In the genomic region with DNA sequence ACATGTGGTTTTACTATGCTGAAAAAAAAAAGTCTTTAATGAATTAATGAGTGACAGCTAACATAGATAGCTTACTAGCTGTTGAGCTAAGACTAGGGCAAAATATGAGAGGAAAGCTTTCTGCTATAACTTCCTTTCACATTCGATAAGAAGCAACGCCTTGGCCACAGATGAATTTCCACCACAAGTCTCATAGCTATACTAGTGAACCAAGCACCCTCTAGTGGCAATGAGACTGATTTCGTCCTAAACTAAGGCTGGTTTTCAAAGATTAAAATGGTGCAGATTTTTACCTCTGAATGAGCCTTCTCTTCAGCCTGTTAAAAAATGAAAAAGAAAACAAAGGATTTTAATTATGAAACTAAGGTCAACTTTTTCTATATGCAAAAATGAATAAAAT, we compare ENCODE assay signal across 11 mouse cellular contexts.
DNase-seq lines count a peak whose midpoint lies in the region; ATAC-seq and TF ChIP-seq lines count a peak whose summit lies in the region.
"Had no signal": no experiment of that assay in that cellular context is flagged by ENCODE, and none has a peak within 500 bp of the region (broad histone marks: within the 10 kb centered on the region; RNA-seq: fewer than 3 reads in every experiment).

No protein-coding gene starts in this region.

- no peaks in the 10 kb centered on the region for H3K27me3 ChIP-seq in limb, embryonic 14.5 days (ENCODE audit: control insufficient read depth, insufficient read depth, low read length)
- H3K27me3 ChIP-seq in limb, embryonic 10.5 days (ENCODE audit: low read depth, poor library complexity, severe bottlenecking): no peaks in the 10 kb centered on the region
- no peaks in the 10 kb centered on the region for H3K27me3 ChIP-seq in midbrain, postnatal 0 days (ENCODE audit: insufficient read depth, low read length)
- H3K27me3 ChIP-seq: embryonic facial prominence, embryonic 13.5 days; neural tube, embryonic 12.5 days had no signal

- TF ChIP-seq POLR2A in limb, embryonic 14.5 days (IDR thresholded peaks at IDR 0.05; ENCODE audit: borderline replicate concordance, extremely low read depth, insufficient read depth, insufficient read length): no peak

- H3K9me3 ChIP-seq in limb, embryonic 14.5 days (ENCODE audit: control insufficient read depth, low read length): 0 out of 2 replicates have a peak, but pooled peaks cover 3% of the 10 kb centered on the region
- no peaks in the 10 kb centered on the region for H3K9me3 ChIP-seq in limb, embryonic 10.5 days (replicated peaks)
- no peaks in the 10 kb centered on the region for H3K9me3 ChIP-seq in midbrain, postnatal 0 days (ENCODE audit: low read length)
- H3K9me3 ChIP-seq: embryonic facial prominence, embryonic 13.5 days; neural tube, embryonic 12.5 days had no signal

- no peak for ATAC-seq in limb, embryonic 14.5 days (ENCODE audit: low FRiP score, low read depth)
- ATAC-seq in midbrain, postnatal 0 days (ENCODE audit: low FRiP score): no peak

- H3K36me3 ChIP-seq in limb, embryonic 14.5 days (ENCODE audit: control insufficient read depth, insufficient read depth, low read length): no peaks in the 10 kb centered on the region
- no peaks in the 10 kb centered on the region for H3K36me3 ChIP-seq in limb, embryonic 10.5 days
- H3K36me3 ChIP-seq in midbrain, postnatal 0 days (ENCODE audit: insufficient read depth, low read length): no peaks in the 10 kb centered on the region; the same call in 1 of the 2 replicates
- H3K36me3 ChIP-seq: embryonic facial prominence, embryonic 13.5 days; neural tube, embryonic 12.5 days had no signal

- H3K4me1 ChIP-seq in limb, embryonic 14.5 days (ENCODE audit: control insufficient read depth, insufficient read depth, low read length): no peaks in the 10 kb centered on the region
- no peaks in the 10 kb centered on the region for H3K4me1 ChIP-seq in limb, embryonic 10.5 days
- H3K4me1 ChIP-seq in midbrain, postnatal 0 days (ENCODE audit: insufficient read depth, low read length): no peaks in the 10 kb centered on the region
- H3K4me1 ChIP-seq: embryonic facial prominence, embryonic 13.5 days; neural tube, embryonic 12.5 days had no signal

- 43% methylated on average over 3 of the region's 3 CpGs for WGBS in limb, embryonic 14.5 days
- WGBS in limb, embryonic 10.5 days: 69% methylated on average over 3 of the region's 3 CpGs
- WGBS in midbrain, postnatal 0 days: 25% methylated on average over 3 of the region's 3 CpGs

- H3K9ac ChIP-seq in limb, embryonic 14.5 days (ENCODE audit: low read depth, low read length, severe bottlenecking): no peak overlapping the region
- H3K9ac ChIP-seq in midbrain, postnatal 0 days (replicated peaks; ENCODE audit: low read length, poor library complexity, severe bottlenecking): no peak overlapping the region
- H3K9ac ChIP-seq: embryonic facial prominence, embryonic 13.5 days; neural tube, embryonic 12.5 days had no signal

- no peak overlapping the region for H3K4me3 ChIP-seq in limb, embryonic 14.5 days (replicated peaks; ENCODE audit: low read length)
- no peak overlapping the region for H3K4me3 ChIP-seq in limb, embryonic 10.5 days
- H3K4me3 ChIP-seq in midbrain, postnatal 0 days (ENCODE audit: low read depth, low read length): no peak overlapping the region
- H3K4me3 ChIP-seq: embryonic facial prominence, embryonic 13.5 days; neural tube, embryonic 12.5 days had no signal

- no peak overlapping the region for H3K27ac ChIP-seq in limb, embryonic 14.5 days (replicated peaks; ENCODE audit: low read depth, low read length)
- H3K27ac ChIP-seq in limb, embryonic 10.5 days: no peak overlapping the region
- no peak overlapping the region for H3K27ac ChIP-seq in midbrain, postnatal 0 days (ENCODE audit: low read depth, low read length)
- H3K27ac ChIP-seq: embryonic facial prominence, embryonic 13.5 days; neural tube, embryonic 12.5 days had no signal

- DNase-seq in cerebellum, adult 11 months: peak; percentile 26
- no peak for DNase-seq in cerebellum, postnatal 4 days (ENCODE audit: low spot score in 2 of 2)
- DNase-seq in limb, embryonic 14.5 days (ENCODE audit: low spot score): peak; percentile 69
- no peak for DNase-seq in limb, embryonic 10.5 days (ENCODE audit: low spot score)
- peak; percentile 81 for DNase-seq in cerebellum, adult 9-10 months
- DNase-seq in midbrain, postnatal 0 days (ENCODE audit: low spot score): peak; percentile 85
- no peak for DNase-seq in kidney, postnatal 10 days
- no peak for DNase-seq in testis, postnatal 10 days (ENCODE audit: low spot score)
- DNase-seq: thymus, adult 2 months had no signal

- peak; percentile 83 for TF ChIP-seq CTCF in midbrain, postnatal 0 days (IDR thresholded peaks at IDR 0.05)

- no peak overlapping the region for H3K4me2 ChIP-seq in limb, embryonic 14.5 days (replicated peaks; ENCODE audit: low read depth, low read length, severe bottlenecking)
- no peak overlapping the region for H3K4me2 ChIP-seq in midbrain, postnatal 0 days (ENCODE audit: low read depth, low read length, poor library complexity, severe bottlenecking)
- H3K4me2 ChIP-seq: embryonic facial prominence, embryonic 13.5 days; neural tube, embryonic 12.5 days had no signal

Comparison
In these comparisons a context has a peak if more than half of its experiments do, and no peak if none do; other contexts are left out.
1. DNase-seq: peak in cerebellum, adult 11 months (single experiment), limb, embryonic 14.5 days (single experiment), cerebellum, adult 9-10 months (single experiment) and midbrain, postnatal 0 days (single experiment); none in cerebellum, postnatal 4 days (0 of 2), limb, embryonic 10.5 days (single experiment), kidney, postnatal 10 days (single experiment) and testis, postnatal 10 days (single experiment).